Mouse (Mus musculus): Measurements from ENCODE around the gene Usp10. TPM values are rescaled to one million over a fixed set of nuclear protein-coding genes. Genes with fewer than 3 reads are reported as not detected.

Usp10 gene
- 127 and 144 TPM in 2 replicates for polyA plus RNA-seq (2015; fragmentation: Nextera tagmentation; extraction: Ambion mirVana)

DNA sequence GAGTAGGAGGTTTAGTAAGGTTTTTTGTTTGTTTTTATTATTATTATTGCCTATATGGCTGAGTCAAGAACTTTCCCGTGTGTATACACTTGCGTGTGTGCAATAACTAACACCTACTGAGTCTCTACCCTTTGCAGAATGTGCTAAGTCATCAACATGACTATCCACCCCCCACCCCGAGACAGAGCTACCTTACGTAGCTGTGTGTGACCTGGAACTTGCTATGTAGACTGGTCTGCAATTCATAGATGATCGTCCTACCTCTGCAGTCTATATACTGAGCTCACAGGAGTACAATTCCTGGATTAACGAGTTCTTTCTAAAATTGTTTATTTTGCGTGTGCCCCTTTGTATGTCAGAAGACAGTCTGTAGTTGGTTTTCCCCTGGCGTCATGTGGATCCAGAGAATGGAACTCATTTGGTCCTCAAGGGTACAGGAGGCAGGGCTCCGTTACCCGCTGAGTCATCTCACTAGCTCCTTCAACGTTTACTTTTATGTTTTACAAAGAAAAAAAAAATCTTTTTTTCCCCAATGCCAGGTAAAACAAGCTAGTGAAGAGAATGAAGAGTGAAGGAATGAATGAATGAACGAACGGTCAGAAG, at the start of gene Usp10:
Gene Usp10, plus strand, starts transcription at position 417 of the 603 bp plus-strand sequence.
- peaks cover 5% of the 10 kb centered on the region; the same call in 1 of the 2 replicates for H3K27me3 ChIP-seq
- H3K4me1 ChIP-seq = peaks cover 39% of the 10 kb centered on the region
- no peaks in the 10 kb centered on the region for H3K9me3 ChIP-seq
- ATAC-seq (ENCODE audit: insufficient number of reproducible peaks, insufficient read depth, low FRiP score, low TSS enrichment, low read depth) = no peak
- H3K36me3 ChIP-seq = no peaks in the 10 kb centered on the region
- peak within 1 kb of the TSS; percentile 95 for H3K9ac ChIP-seq
- H3K4me3 ChIP-seq = peak within 1 kb of the TSS; percentile 81
- H3K27ac ChIP-seq = peak within 1 kb of the TSS; percentile 93
- H3K4me2 ChIP-seq = peak within 1 kb of the TSS; percentile 93
- WGBS = 28% methylated on average over 13 of the region's 13 CpGs

- Histone ChIP-seq H3K4me1 (peaks cover 15% of the 10 kb centered on the region), H3K9me3 (no peaks in the 10 kb centered on the region), H3K9ac (peak within 1 kb of the TSS; percentile 81), H3K27me3 (peaks cover 40% of the 10 kb centered on the region), H3K27ac (peak within 1 kb of the TSS; percentile 49; the same call in 1 of the 2 replicates), H3K36me3 (no peaks in the 10 kb centered on the region), H3K4me3 (peak within 1 kb of the TSS; percentile 76), H3K4me2 (peak within 1 kb of the TSS; percentile 91)
- WGBS = under 1% methylated on average over 35 of the region's 35 CpGs
- ATAC-seq (ENCODE audit: insufficient number of reproducible peaks, insufficient read depth, low FRiP score, low TSS enrichment, low read depth) = peak; percentile 90
Measured at GRCm38 (mm10) chr8:119861706-119862389, 48.3 kb upstream of the Usp10 start, which contains the start of gene Klhl36. Gene Klhl36, plus strand, starts transcription at chr8:119862266.

DNA sequence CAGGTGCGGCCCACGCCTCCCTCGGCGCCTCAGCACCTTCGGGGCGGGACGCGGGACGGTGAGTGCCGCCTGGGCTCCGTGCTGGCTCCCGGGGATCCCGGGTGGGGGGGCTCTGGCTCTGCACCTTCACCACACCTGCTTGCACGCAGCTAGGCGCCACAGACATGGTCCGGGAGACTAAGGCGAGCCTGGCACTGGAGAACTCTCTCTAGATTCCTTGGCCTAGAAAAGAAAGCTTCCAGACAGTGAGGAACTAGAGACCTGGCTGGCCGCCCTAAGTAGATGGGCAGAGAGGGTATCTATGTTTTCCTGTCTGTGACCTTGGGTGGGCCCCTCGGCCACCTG, 47.8 kb upstream of the Usp10 start:
- WGBS = 1% methylated on average over 19 of the region's 19 CpGs
- peak overlapping the region; percentile 49; the same call in 1 of the 2 replicates for H3K27ac ChIP-seq
- peaks cover 15% of the 10 kb centered on the region for H3K4me1 ChIP-seq
- H3K4me3 ChIP-seq = peak overlapping the region; percentile 76
- H3K27me3 ChIP-seq = peaks cover 40% of the 10 kb centered on the region
- peak overlapping the region; percentile 91 for H3K4me2 ChIP-seq
- peak; percentile 61; the same call in 1 of the 2 replicates for ATAC-seq (ENCODE audit: insufficient number of reproducible peaks, insufficient read depth, low FRiP score, low TSS enrichment, low read depth)
- no peaks in the 10 kb centered on the region for H3K36me3 ChIP-seq
- no peaks in the 10 kb centered on the region for H3K9me3 ChIP-seq
- peak overlapping the region; percentile 81 for H3K9ac ChIP-seq

DNA sequence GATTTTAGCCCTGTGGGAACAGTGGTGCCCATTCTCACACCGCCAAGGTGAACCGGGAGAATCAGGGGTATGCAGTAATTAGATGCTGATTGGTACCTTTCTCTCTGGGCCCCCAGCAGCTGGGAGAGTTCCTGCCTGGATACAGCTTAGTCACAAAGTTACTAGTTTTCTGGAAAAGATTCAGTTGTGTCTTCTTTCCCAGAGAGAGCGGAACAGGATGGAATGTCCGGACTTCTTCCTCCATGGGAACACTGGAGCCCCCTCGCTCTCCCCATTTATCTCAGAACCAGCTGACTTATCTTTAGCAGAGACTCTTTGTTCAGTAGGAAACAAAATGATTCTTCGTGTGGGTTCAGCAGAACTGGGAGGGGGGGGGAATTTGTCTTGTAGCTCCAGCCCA, 47.4 kb upstream of the Usp10 start:
- Histone ChIP-seq H3K4me2 (peak overlapping the region; percentile 91), H3K4me3 (peak overlapping the region; percentile 76), H3K27me3 (peaks cover 40% of the 10 kb centered on the region), H3K9ac (peak overlapping the region; percentile 81), H3K4me1 (peaks cover 15% of the 10 kb centered on the region), H3K36me3 (no peaks in the 10 kb centered on the region), H3K9me3 (no peaks in the 10 kb centered on the region), H3K27ac (no peak overlapping the region)
- ATAC-seq (ENCODE audit: insufficient number of reproducible peaks, insufficient read depth, low FRiP score, low TSS enrichment, low read depth) = no peak
- WGBS = 12% methylated on average over 6 of the region's 6 CpGs

GRCm38 (mm10) chr8:119869616-119870015, 40.5 kb upstream of the Usp10 start:
- Histone ChIP-seq H3K9me3 (peaks cover 9% of the 10 kb centered on the region), H3K4me3 (no peak overlapping the region), H3K4me2 (no peak overlapping the region), H3K9ac (no peak overlapping the region), H3K4me1 (no peaks in the 10 kb centered on the region), H3K27me3 (no peaks in the 10 kb centered on the region; the same call in 1 of the 2 replicates), H3K27ac (no peak overlapping the region), H3K36me3 (peaks cover 33% of the 10 kb centered on the region)
- WGBS = 85% methylated on average over 20 of the region's 20 CpGs
- ATAC-seq (ENCODE audit: insufficient number of reproducible peaks, insufficient read depth, low FRiP score, low TSS enrichment, low read depth) = no peak

DNA sequence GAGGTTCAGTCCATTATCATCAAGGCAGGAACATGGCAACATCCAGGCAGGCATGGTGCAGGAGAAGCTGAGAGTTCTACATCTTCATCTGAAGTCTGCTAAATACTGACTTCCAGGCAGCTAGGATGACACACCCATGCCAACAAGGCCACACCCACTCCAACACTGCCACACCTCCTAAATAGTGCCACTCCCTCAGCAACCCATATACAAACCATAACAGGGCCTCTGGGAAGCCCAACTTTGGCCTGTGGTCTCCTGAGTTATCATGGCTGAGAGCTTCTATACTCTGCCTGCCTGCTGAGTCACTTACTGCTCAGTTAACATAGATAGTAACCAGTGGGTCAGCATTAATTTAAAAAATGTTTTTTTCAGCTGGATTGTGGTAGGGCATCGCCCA, 37.0 kb upstream of the Usp10 start:
- H3K9ac ChIP-seq = no peak overlapping the region
- peaks cover 2% of the 10 kb centered on the region for H3K27me3 ChIP-seq
- H3K4me2 ChIP-seq = no peak overlapping the region
- ATAC-seq (ENCODE audit: insufficient number of reproducible peaks, insufficient read depth, low FRiP score, low TSS enrichment, low read depth) = no peak
- no peak overlapping the region for H3K27ac ChIP-seq
- peaks cover 49% of the 10 kb centered on the region for H3K36me3 ChIP-seq
- 96% methylated on average over 1 of the region's 1 CpGs for WGBS
- H3K4me3 ChIP-seq = no peak overlapping the region
- peaks cover 9% of the 10 kb centered on the region for H3K9me3 ChIP-seq
- no peaks in the 10 kb centered on the region for H3K4me1 ChIP-seq

DNA sequence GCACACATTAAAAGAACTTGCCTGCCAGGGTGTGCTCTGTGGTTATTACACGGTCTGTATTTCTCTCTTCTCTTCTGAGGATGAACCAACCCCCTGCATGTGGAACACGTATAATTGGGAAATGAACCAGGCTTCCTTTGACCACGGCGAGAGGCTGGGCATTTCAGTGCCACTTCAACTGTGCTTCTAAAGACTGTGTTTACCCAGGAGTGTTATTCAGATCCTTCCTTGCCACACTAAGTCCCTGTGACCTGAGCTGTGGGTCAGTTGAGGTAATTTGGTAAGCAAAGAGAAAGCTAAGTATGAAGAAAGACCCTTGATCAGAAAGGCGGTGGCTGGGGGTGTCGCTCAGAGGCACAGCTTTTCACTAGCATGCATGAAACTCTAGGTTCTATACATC, 28.9 kb upstream of the Usp10 start:
- Histone ChIP-seq H3K27ac (no peak overlapping the region), H3K4me2 (no peak overlapping the region), H3K9ac (no peak overlapping the region), H3K4me1 (peaks cover 15% of the 10 kb centered on the region), H3K9me3 (no peaks in the 10 kb centered on the region), H3K36me3 (peaks cover 9% of the 10 kb centered on the region), H3K27me3 (peaks cover 42% of the 10 kb centered on the region), H3K4me3 (no peak overlapping the region)
- no peak for ATAC-seq (ENCODE audit: insufficient number of reproducible peaks, insufficient read depth, low FRiP score, low TSS enrichment, low read depth)
- WGBS = 46% methylated on average over 6 of the region's 6 CpGs

- 60% methylated on average over 8 of the region's 8 CpGs for WGBS
- H3K36me3 ChIP-seq = 0 out of 2 replicates have a peak, but pooled peaks cover 3% of the 10 kb centered on the region
- no peak overlapping the region for H3K4me2 ChIP-seq
- H3K4me1 ChIP-seq = peaks cover 15% of the 10 kb centered on the region
- no peaks in the 10 kb centered on the region for H3K9me3 ChIP-seq
- ATAC-seq (ENCODE audit: insufficient number of reproducible peaks, insufficient read depth, low FRiP score, low TSS enrichment, low read depth) = no peak
- no peak overlapping the region for H3K4me3 ChIP-seq
- peaks cover 42% of the 10 kb centered on the region for H3K27me3 ChIP-seq
- H3K9ac ChIP-seq = no peak overlapping the region
- no peak overlapping the region for H3K27ac ChIP-seq
Measured at GRCm38 (mm10) chr8:119881917-119882316, 28.2 kb upstream of the Usp10 start.

DNA sequence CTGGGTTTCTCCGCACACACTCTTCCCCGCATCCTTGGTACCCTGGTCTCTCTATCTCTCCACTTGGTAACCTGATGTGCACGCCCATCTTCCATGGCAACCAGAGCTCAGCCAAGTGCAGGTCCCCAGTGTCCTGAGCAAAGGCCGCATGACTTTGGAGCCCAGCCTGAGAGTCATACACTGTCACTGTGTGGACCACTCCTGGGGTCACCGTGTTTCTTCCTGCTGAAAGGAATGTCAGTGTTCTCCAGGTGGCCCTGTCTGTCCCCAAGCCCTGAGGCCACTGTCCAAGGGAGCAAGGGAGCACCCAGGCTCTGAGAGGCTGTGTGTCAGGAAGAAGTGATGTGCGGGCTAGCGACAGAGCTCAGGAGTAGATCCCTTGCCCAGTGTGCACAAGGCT, 26.9 kb upstream of the Usp10 start:
- peaks cover 19% of the 10 kb centered on the region for H3K4me1 ChIP-seq
- no peak overlapping the region for H3K27ac ChIP-seq
- H3K36me3 ChIP-seq = 0 out of 2 replicates have a peak, but pooled peaks cover 2% of the 10 kb centered on the region
- 89% methylated on average over 7 of the region's 7 CpGs for WGBS
- no peak overlapping the region for H3K4me3 ChIP-seq
- H3K4me2 ChIP-seq = no peak overlapping the region
- no peak for ATAC-seq (ENCODE audit: insufficient number of reproducible peaks, insufficient read depth, low FRiP score, low TSS enrichment, low read depth)
- no peak overlapping the region for H3K9ac ChIP-seq
- H3K9me3 ChIP-seq = no peaks in the 10 kb centered on the region
- peaks cover 39% of the 10 kb centered on the region for H3K27me3 ChIP-seq

GRCm38 (mm10) chr8:119885612-119886011, 24.5 kb upstream of the Usp10 start:
- Histone ChIP-seq H3K27ac (no peak overlapping the region), H3K9me3 (no peaks in the 10 kb centered on the region), H3K4me1 (peaks cover 19% of the 10 kb centered on the region), H3K27me3 (peaks cover 18% of the 10 kb centered on the region), H3K4me3 (no peak overlapping the region), H3K36me3 (no peaks in the 10 kb centered on the region), H3K9ac (no peak overlapping the region), H3K4me2 (no peak overlapping the region)
- no peak for ATAC-seq (ENCODE audit: insufficient number of reproducible peaks, insufficient read depth, low FRiP score, low TSS enrichment, low read depth)
- 40% methylated on average over 3 of the region's 3 CpGs for WGBS

- no peak for ATAC-seq (ENCODE audit: insufficient number of reproducible peaks, insufficient read depth, low FRiP score, low TSS enrichment, low read depth)
- Histone ChIP-seq H3K36me3 (no peaks in the 10 kb centered on the region), H3K27ac (no peak overlapping the region), H3K9me3 (no peaks in the 10 kb centered on the region), H3K4me2 (no peak overlapping the region), H3K27me3 (peaks cover 17% of the 10 kb centered on the region), H3K4me3 (no peak overlapping the region), H3K4me1 (peaks cover 6% of the 10 kb centered on the region; the same call in 1 of the 2 replicates), H3K9ac (no peak overlapping the region)
- WGBS = 95% methylated on average over 3 of the region's 3 CpGs
Measured at GRCm38 (mm10) chr8:119887130-119887529, 23.0 kb upstream of the Usp10 start.

- H3K9me3 ChIP-seq = no peaks in the 10 kb centered on the region
- no peak overlapping the region for H3K9ac ChIP-seq
- no peak overlapping the region for H3K4me3 ChIP-seq
- no peak for ATAC-seq (ENCODE audit: insufficient number of reproducible peaks, insufficient read depth, low FRiP score, low TSS enrichment, low read depth)
- no peak overlapping the region for H3K4me2 ChIP-seq
- peaks cover 16% of the 10 kb centered on the region for H3K27me3 ChIP-seq
- no peak overlapping the region for H3K27ac ChIP-seq
- peaks cover 6% of the 10 kb centered on the region; the same call in 1 of the 2 replicates for H3K4me1 ChIP-seq
- WGBS = 57% methylated on average over 4 of the region's 4 CpGs
- no peaks in the 10 kb centered on the region for H3K36me3 ChIP-seq
Measured at GRCm38 (mm10) chr8:119888012-119888411, 22.1 kb upstream of the Usp10 start.

Measured in embryonic facial prominence, embryonic 13.5 days (tissue).